Mouse (Mus musculus) liver, embryonic 13.5 days (tissue): ENCODE results near the gene Cfap97d2. TPM values are rescaled to one million over a fixed set of nuclear protein-coding genes. Genes with fewer than 3 reads are reported as not detected.
"Not testable (repeated sequence)": the region's sequence is repeated elsewhere in the genome, so short reads cannot be mapped to it uniquely, and the experiment has no call there.

Experiments used
- ATAC-seq: fragments of 200-750 bp; cut with Nextera tagmentation; 2 replicates; pipeline ENCODE4 v1.8.0; 2017; ENCODE audit warnings: low read depth, mild to moderate bottlenecking, moderate number of reproducible peaks, moderate library complexity
- DNase-seq: peaks from one replicate; pipeline ENCODE4 v3.0.0; 2022
- H3K27ac ChIP-seq: fragments of 300-500 bp; sonication (generic); 2 replicates; pipeline ENCODE4 v1.5.1; 2015; ENCODE audit warnings: moderate library complexity, mild to moderate bottlenecking, inconsistent platforms
- H3K27me3 ChIP-seq: fragments of 300-500 bp; sonication (generic); 2 replicates; pipeline ENCODE4 v1.6.1; 2015; ENCODE audit warnings: mild to moderate bottlenecking, inconsistent platforms
- H3K36me3 ChIP-seq: fragments of 300-500 bp; sonication (generic); 2 replicates; pipeline ENCODE4 v1.6.1; 2015; ENCODE audit warnings: mild to moderate bottlenecking, inconsistent platforms
- H3K4me1 ChIP-seq: fragments of 300-500 bp; sonication (generic); replicated peaks from 2 replicates; pipeline ENCODE4 v1.6.1; 2015; ENCODE audit warnings: inconsistent platforms
- H3K4me2 ChIP-seq: fragments of 300-500 bp; sonication (generic); 2 replicates; pipeline ENCODE4 v1.6.1; 2015; ENCODE audit warnings: inconsistent platforms, mild to moderate bottlenecking, moderate library complexity
- H3K4me3 ChIP-seq: fragments of 300-500 bp; sonication (generic); replicated peaks from 2 replicates; pipeline ENCODE4 v1.5.1; 2015; ENCODE audit warnings: mild to moderate bottlenecking, inconsistent platforms
- H3K9ac ChIP-seq: fragments of 300-500 bp; sonication (generic); 2 replicates; pipeline ENCODE4 v1.6.1; 2015; ENCODE audit warnings: mild to moderate bottlenecking, inconsistent platforms
- H3K9me3 ChIP-seq: fragments of 300-500 bp; sonication (generic); replicated peaks from 2 replicates; pipeline ENCODE4 v1.6.1; 2016; ENCODE audit warnings: inconsistent platforms
- whole genome bisulfite sequencing: fragments of 180-500 bp; shearing (Covaris S2); methylation state at CpG from one replicate; pipeline ENCODE4 v1.1.7; 2015; ENCODE audit not compliant: insufficient replicate concordance; 5-methylcytosine and 5-hydroxymethylcytosine counted together
- polyA plus RNA-seq: library from polyadenylated mRNA; unstranded; fragments of >200 nt; fragmentation: Nextera tagmentation; extraction: Ambion mirVana; gene quantifications from 2 replicates; pipeline ENCODE4 v1.2.1, GENCODE M21; 2015

Gene Cfap97d2
- polyA plus RNA-seq, 1 experiment from 2014 or later, result not detected

DNA sequence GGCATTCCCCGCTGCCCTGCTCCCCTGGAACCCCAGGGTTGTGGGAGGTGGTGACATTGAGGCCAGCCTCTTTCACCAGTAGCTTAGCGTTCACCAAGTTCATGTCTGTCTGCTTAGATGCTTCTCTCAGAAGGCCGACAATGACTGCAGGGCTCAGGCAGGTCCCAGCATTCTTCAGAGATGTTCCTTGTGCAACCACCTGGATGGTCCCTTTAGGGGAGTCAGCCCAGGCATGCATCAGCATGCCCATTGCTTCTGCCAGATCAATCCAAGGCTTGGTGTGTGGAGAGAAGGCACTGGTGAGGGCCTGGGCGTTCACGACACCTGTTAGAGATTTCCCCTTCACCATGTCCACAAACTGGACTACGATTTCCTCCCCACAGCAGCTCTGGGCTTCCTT is 40.5 kb downstream of the Cfap97d2 start:
- H3K9ac ChIP-seq, H3K4me2 ChIP-seq, H3K27ac ChIP-seq, H3K36me3 ChIP-seq, H3K9me3 ChIP-seq, ATAC-seq, H3K27me3 ChIP-seq, H3K4me3 ChIP-seq, DNase-seq: not testable (repeated sequence)
- peaks cover 14% of the 10 kb centered on the region for H3K4me1 ChIP-seq
- WGBS, result 91% methylated on average over 5 of the region's 6 CpGs

DNA sequence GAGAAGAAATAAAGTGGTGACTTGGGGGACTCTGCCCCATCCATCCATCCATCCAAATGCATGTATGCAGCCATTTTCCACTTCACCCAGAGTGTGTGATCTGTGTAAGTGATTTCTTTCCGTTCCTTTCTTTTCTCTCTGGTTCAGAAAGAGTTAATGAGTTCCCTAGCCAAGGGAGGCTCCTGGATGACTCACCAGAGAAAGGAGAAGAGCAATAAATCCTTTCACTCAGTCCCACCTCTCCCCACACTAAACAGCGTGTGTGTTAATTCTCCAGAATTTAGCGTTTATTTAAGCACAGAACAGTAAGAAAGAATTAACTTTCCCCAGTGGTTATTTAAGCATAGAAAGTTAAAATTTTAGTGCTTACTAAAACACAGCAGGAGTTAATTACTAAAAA is 41.9 kb downstream of the Cfap97d2 start:
- Histone ChIP-seq H3K36me3 (no peaks in the 10 kb centered on the region), H3K9me3 (no peaks in the 10 kb centered on the region), H3K9ac (no peak overlapping the region), H3K4me3 (no peak overlapping the region), H3K4me1 (peaks cover 1% of the 10 kb centered on the region), H3K27ac (no peak overlapping the region), H3K4me2 (no peak overlapping the region), H3K27me3 (0 out of 2 replicates have a peak, but pooled peaks cover 4% of the 10 kb centered on the region)
- ATAC-seq, result no peak
- DNase-seq, result no peak
- WGBS, result 22% methylated on average over 3 of the region's 3 CpGs

DNA sequence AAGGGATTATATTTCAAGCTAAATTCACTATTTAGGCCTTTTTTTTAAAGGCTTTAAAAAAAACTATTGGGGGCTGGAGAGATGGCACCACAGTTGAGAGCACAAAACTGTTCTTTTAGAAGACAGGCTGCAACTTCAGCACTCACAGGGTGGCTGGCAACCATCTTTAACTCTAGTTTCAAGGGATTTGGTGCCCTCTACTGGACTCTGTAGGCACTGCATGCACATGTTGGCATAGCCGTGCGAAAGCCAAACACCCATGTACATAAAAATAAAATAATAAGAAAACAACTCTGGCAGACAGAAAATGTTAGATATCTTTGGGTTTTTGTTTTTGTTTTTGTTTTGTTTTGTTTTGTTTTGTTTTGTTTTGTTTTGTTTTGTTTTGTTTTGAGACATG is 48.0 kb downstream of the Cfap97d2 start:
- 13% methylated on average over 2 of the region's 2 CpGs for WGBS
- H3K9ac ChIP-seq, result no peak overlapping the region
- H3K4me1 ChIP-seq, result peaks cover 14% of the 10 kb centered on the region
- ATAC-seq (no peak), DNase-seq (peak; percentile 61)
- H3K4me3 ChIP-seq, result no peak overlapping the region
- H3K4me2 ChIP-seq, result no peak overlapping the region
- no peak overlapping the region for H3K27ac ChIP-seq
- 0 out of 2 replicates have a peak, but pooled peaks cover 4% of the 10 kb centered on the region for H3K27me3 ChIP-seq
- H3K36me3 ChIP-seq, result no peaks in the 10 kb centered on the region
- no peaks in the 10 kb centered on the region for H3K9me3 ChIP-seq

DNA sequence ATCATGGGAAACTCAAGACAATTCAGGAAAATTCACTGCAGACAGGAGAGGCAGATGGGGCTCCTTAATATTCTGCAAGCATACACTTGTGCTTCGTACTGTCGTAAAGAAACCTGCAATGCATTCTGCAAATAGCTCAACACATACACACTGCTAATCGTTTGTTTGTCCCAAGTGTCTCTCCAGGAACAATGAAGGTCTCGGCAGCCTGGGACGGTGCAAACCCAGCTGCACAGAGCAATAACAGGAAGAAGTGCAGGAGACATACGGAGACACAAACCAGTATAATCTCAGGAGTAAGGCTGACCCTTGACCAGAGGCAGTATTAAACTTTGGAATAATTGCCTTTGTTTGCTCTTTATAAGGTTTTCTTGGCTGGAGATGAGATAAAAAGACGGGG is 50.8 kb downstream of the Cfap97d2 start:
- Histone ChIP-seq H3K4me3 (no peak overlapping the region), H3K27ac (no peak overlapping the region), H3K4me1 (peaks cover 23% of the 10 kb centered on the region), H3K36me3 (peaks cover 11% of the 10 kb centered on the region), H3K27me3 (no peaks in the 10 kb centered on the region), H3K4me2 (no peak overlapping the region), H3K9me3 (no peaks in the 10 kb centered on the region), H3K9ac (no peak overlapping the region)
- DNase-seq, result no peak
- ATAC-seq, result no peak
- 70% methylated on average over 7 of the region's 7 CpGs for WGBS

DNA sequence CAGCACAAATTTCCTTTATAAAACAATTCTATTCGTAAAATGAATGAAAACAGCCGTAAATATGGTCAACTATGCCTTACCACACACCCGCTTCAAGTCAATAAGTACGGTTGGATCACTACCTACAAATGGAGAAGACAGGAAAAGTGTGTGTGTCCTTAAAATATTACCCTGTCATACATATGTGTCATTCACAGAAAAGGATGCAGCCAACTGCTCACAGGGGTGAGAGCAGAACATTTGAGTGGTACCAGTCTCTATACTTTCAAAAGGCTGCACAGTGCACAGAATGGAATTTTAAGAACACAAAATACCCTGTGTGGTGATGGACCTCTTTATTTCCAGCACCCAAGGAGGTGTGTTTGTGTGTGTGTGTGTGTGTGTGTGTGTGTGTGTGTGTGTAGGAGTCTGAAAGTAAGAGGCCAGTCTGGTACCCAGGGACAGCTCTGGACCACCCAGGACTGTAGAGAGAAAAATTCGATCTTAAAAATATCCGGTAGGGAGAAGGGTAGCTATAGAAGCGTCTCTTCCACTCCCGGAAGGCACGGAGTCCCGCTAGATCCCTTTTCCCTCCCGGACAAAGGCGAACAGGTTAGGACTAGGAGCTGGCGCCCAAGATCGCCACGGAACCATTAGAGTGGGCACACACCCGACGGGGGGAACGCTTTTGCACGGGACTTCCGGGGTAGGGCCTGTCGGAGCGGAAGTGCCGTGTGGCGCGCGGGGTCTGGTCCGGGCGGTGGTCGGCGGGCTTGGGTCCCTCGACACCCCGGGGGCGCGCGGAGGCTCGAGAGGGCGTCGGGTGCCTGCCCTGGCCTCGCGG is 51.5 kb downstream of the Cfap97d2 start, which contains the start of gene Cdc16:
Cdc16 (plus strand) TSS at position 695 of the 823 bp plus-strand sequence.
- WGBS, result 8% methylated on average over 40 of the region's 40 CpGs
- Histone ChIP-seq H3K4me2 (peak within 1 kb of the TSS; percentile 90), H3K27ac (peak within 1 kb of the TSS; percentile 87), H3K9ac (peak within 1 kb of the TSS; percentile 95), H3K9me3 (no peaks in the 10 kb centered on the region), H3K27me3 (no peaks in the 10 kb centered on the region), H3K4me1 (peaks cover 23% of the 10 kb centered on the region), H3K4me3 (peak within 1 kb of the TSS; percentile 98), H3K36me3 (peaks cover 16% of the 10 kb centered on the region)
- ATAC-seq (peak; percentile 90), DNase-seq (peak; percentile 76)

DNA sequence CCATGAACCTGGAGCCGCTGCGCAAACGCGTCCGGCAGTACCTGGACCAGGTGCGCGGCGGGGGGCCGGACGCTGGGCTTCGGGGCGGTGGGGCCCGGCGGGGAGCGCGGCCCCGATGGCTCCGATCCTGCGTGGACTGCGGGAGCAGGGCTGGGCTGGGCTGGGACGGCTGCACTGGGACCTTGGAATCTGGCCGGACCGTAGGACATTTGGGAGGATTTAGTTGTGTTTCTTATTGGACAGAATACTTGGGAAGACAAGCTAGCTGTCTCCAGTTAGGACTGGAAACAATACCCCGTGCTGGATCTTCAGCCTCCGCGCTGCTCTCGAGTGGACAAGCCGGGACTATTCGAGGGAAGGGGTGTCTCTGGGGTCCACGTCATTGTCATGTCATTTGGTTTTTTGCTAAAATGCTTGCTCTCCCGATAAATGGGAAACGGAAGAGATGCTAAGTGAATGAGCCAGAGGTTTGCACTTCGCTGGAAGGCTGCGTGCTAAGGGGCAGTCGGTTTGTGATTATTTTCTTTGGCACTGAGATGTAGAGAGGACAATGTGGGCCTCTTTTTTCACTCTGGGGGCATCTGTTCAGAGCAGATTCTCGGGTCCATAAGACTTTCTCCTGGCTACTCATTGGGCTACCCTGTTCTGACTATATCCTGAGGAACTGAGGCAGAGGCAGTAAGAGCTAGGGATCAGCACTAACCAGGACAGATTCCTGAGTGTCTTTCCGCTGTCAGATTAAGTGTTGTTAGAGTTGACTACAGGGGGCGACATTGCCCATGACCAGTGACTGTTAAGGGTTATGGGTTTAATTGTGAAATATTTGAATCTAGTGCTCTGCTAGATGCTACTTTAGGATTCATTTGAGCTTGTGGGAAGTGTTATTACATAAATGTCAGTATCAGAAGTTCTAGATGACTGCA is 52.4 kb downstream of the Cfap97d2 start:
- H3K27me3 ChIP-seq, result no peaks in the 10 kb centered on the region
- peaks cover 23% of the 10 kb centered on the region for H3K4me1 ChIP-seq
- peak overlapping the region; percentile 90 for H3K4me2 ChIP-seq
- ATAC-seq (peak; percentile 67), DNase-seq (peak; percentile 56)
- peak overlapping the region; percentile 87 for H3K27ac ChIP-seq
- no peaks in the 10 kb centered on the region for H3K9me3 ChIP-seq
- H3K9ac ChIP-seq, result peak overlapping the region; percentile 95
- peaks cover 24% of the 10 kb centered on the region for H3K36me3 ChIP-seq
- H3K4me3 ChIP-seq, result peak overlapping the region; percentile 98
- under 1% methylated on average over 38 of the region's 38 CpGs for WGBS

DNA sequence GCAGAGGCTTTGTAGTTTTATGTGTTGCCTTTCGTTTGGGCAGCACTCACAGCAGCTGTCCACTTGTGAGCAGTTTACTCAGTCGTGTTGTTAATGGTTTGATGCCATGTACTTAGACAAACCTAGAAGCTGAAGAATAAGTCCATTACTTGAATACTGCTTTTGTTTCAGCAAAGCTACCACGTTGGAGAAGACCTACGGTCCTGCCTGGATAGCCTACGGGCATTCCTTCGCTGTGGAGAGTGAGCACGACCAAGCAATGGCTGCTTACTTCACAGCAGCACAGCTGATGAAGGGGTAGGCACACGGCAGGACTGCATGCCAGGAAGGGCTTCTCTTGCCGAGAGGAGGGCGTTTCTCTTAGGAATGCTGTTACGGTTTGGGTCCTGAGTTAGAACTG is 63.5 kb downstream of the Cfap97d2 start:
- Histone ChIP-seq H3K27me3 (no peaks in the 10 kb centered on the region), H3K4me1 (no peaks in the 10 kb centered on the region), H3K27ac (no peak overlapping the region), H3K4me2 (no peak overlapping the region), H3K9ac (no peak overlapping the region), H3K9me3 (no peaks in the 10 kb centered on the region), H3K36me3 (peaks cover 90% of the 10 kb centered on the region), H3K4me3 (no peak overlapping the region)
- 82% methylated on average over 11 of the region's 11 CpGs for WGBS
- no peak for ATAC-seq
- DNase-seq, result no peak

DNA sequence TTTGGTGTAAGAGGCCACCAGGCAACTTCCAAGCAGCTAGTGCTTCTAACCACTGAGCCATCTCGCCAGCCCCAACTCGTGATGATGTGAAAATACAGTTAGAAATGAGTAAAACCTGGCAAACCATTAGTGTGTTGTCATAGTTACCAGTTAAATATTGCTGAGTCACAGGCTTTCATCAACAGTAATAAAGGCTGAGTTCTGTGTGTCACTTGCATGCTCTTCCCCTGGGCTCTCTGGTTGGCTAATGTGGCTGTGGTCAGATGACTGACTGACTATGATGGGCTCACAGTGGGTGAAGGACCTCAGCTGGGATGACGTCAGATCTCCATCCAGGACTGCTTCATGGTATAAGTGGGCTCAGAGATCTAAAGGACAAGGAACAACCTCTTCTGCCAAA is 74.8 kb downstream of the Cfap97d2 start:
- Histone ChIP-seq H3K4me3 (no peak overlapping the region), H3K9me3 (no peaks in the 10 kb centered on the region), H3K36me3 (peaks cover 57% of the 10 kb centered on the region), H3K27me3 (no peaks in the 10 kb centered on the region), H3K9ac (no peak overlapping the region), H3K4me2 (no peak overlapping the region), H3K27ac (no peak overlapping the region), H3K4me1 (peaks cover 18% of the 10 kb centered on the region)
- WGBS, result 67% methylated on average over 3 of the region's 3 CpGs
- DNase-seq (no peak), ATAC-seq (no peak)

DNA sequence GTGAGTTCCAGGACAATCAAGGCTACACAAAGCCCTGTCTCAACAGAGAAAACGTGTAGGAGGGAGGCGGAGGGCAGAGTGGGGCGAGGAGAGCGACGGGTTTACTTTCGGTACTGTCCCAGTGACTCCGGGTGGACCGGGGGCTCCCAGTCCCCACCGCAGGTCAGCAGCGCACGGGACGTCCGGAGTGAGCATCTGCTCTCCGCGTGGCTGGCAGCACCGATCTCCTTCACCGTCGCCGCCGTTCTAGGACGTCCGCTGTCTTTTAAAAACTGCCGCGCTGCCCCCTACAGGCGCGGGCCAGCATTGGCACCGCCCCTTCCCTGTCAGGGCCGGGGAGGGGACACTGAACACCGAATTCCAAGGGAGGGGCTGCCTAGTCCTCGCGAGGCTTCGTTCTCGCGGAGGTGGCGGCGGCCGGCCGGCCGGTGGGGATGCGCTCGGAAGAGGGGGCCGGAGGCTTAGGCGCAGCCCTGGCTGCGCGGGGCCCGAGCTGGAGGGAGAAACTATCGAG is 79.6 kb downstream of the Cfap97d2 start, which contains the start of gene Upf3a:
Upf3a (plus strand) TSS at position 366 of the 514 bp plus-strand sequence.
- Histone ChIP-seq H3K4me3 (peak within 1 kb of the TSS; percentile 81), H3K36me3 (peaks cover 20% of the 10 kb centered on the region), H3K27ac (peak within 1 kb of the TSS; percentile 92), H3K27me3 (no peaks in the 10 kb centered on the region), H3K9ac (peak within 1 kb of the TSS; percentile 86), H3K4me1 (peaks cover 25% of the 10 kb centered on the region), H3K4me2 (peak within 1 kb of the TSS; percentile 93), H3K9me3 (no peaks in the 10 kb centered on the region)
- peak; percentile 93 for DNase-seq
- WGBS, result under 1% methylated on average over 46 of the region's 47 CpGs
- ATAC-seq, result peak; percentile 88

DNA sequence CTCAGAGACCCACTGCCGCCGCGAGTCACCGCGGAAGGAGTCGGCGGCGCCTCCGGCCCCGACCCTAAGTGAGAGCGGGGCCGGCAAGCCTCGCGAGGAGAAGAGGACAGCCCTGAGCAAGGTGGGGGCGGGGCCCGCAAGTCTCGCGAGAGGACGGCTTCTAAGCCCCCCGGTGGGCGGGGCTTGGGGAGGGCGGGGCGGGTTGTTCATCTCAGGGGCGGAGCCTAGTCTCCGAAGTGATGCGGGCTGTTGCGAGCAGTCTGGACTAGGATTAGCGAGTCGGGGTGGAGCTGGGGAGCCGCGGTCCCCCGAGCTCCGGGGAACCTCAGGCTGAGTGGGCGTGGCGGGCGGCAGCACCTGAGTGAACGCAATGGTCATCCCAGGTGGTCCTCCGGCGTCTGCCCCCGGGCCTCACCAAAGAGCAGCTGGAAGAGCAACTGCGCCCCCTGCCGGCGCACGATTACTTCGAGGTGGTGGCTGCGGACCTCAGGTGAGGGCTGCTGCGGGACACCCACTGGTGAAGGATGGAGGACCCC is 80.1 kb downstream of the Cfap97d2 start:
- Histone ChIP-seq H3K36me3 (peaks cover 16% of the 10 kb centered on the region), H3K4me2 (peak overlapping the region; percentile 93), H3K9ac (peak overlapping the region; percentile 86), H3K4me3 (peak overlapping the region; percentile 81), H3K9me3 (no peaks in the 10 kb centered on the region), H3K27ac (peak overlapping the region; percentile 92), H3K27me3 (no peaks in the 10 kb centered on the region), H3K4me1 (peaks cover 23% of the 10 kb centered on the region)
- under 1% methylated on average over 45 of the region's 47 CpGs for WGBS
- ATAC-seq, result peak; percentile 88
- DNase-seq, result peak; percentile 91

DNA sequence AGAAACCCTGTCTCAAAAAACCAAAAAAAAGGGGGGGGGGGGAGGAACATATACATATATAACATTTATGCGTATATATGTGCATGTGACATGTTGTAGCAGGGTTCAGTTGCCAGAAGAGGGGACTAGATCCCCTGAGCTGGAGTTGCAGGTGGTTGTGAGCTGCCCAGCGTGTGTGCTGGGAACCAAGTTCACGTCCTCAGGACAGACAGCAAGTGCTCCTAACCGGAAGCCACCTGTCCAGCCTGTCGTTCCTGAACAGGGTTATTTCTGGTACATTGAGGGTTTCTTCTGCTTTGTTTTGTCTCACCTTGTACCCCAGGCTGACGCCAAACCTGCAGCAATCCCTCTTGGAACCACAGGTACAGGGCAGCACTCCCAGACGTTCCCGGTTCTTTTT is 83.9 kb downstream of the Cfap97d2 start:
- Histone ChIP-seq H3K4me2 (no peak overlapping the region), H3K9ac (no peak overlapping the region), H3K9me3 (no peaks in the 10 kb centered on the region), H3K4me1 (peaks cover 13% of the 10 kb centered on the region), H3K27ac (no peak overlapping the region), H3K27me3 (no peaks in the 10 kb centered on the region), H3K4me3 (no peak overlapping the region), H3K36me3 (peaks cover 23% of the 10 kb centered on the region; the same call in 1 of the 2 replicates)
- 89% methylated on average over 8 of the region's 8 CpGs for WGBS
- ATAC-seq (no peak), DNase-seq (no peak)
